Mouse (Mus musculus): ENCODE measurements around the gene C4bp. TPM values are rescaled to one million over a fixed set of nuclear protein-coding genes. Genes with fewer than 3 reads are reported as not detected.
"Not testable (repeated sequence)": the region's sequence is repeated elsewhere in the genome, so short reads cannot be mapped to it uniquely, and the experiment has no call there.

C4bp gene
- polyA plus RNA-seq, 1 experiment = 0.06 TPM

- no peak for TF ChIP-seq POLR2A (IDR thresholded peaks at IDR 0.05; ENCODE audit: borderline replicate concordance, extremely low read depth, low read depth, low read length)
- no peaks in the 10 kb centered on the region for H3K4me1 ChIP-seq (ENCODE audit: control insufficient read depth, insufficient read depth, low read length)
- no peak for DNase-seq
- WGBS = 79% methylated on average over 2 of the region's 2 CpGs
- no peak overlapping the region for H3K4me3 ChIP-seq (replicated peaks; ENCODE audit: extremely low read depth, low read depth, low read length)
Measured at GRCm38 (mm10) chr1:130678551-130678950, 17.1 kb upstream of the C4bp start.

- H3K4me3 ChIP-seq (replicated peaks; ENCODE audit: extremely low read depth, low read depth, low read length); DNase-seq; H3K4me1 ChIP-seq (ENCODE audit: control insufficient read depth, insufficient read depth, low read length): not testable (repeated sequence)
- 80% methylated on average over 5 of the region's 5 CpGs for WGBS
Measured at GRCm38 (mm10) chr1:130663576-130663975, 2.1 kb upstream of the C4bp start.

DNA sequence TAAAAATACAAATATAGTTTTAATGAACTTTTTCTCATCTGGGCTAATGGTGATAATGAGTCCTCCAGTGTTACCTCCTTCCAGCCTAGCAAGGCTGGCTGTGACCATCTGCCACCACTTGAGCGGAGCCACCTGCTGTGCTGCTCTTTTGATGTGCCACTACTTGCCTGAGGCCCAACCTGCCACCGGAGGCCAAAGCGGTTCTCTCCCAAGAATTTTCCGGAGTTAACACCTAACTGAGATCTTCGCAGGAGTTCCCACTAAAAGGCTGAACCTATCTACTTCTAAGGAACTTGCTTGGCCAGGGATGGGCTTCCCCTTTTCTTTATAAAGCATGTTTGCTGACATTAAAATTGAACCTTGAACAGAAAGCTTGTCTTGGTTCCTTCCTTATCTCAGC is 1.8 kb downstream of the C4bp start:
- 44% methylated on average over 5 of the region's 5 CpGs for WGBS
- not testable (repeated sequence) for H3K4me1 ChIP-seq (ENCODE audit: control insufficient read depth, insufficient read depth, low read length); DNase-seq

DNA sequence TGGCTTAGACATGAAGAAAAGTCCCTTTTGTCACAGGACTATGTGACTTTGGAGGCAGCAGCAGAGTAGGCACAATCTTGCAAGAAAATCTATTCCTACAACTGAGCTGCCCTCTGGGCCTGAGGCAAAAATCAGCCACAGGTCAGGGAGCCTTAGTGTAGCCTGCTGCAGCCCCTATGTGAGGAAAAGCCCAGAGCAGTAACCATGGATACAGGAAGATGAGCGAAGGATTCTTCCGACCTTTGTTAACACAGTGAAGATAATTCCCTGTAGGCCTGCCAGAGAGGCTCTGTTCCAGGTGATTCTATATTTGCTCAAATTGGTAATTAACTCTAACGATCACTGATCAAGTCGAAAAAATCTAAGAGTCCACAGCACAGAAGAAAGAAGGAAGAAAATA is 17.3 kb downstream of the C4bp start:
- no peak for DNase-seq
- Histone ChIP-seq H3K4me3 (replicated peaks; ENCODE audit: extremely low read depth, low read depth, low read length) (no peak overlapping the region), H3K4me1 (ENCODE audit: control insufficient read depth, insufficient read depth, low read length) (no peaks in the 10 kb centered on the region)
- TF ChIP-seq POLR2A (IDR thresholded peaks at IDR 0.05; ENCODE audit: borderline replicate concordance, extremely low read depth, low read depth, low read length) (no peak), CTCF (IDR thresholded peaks at IDR 0.05; ENCODE audit: insufficient read depth, low read length) (no peak)
- WGBS = 62% methylated on average over 4 of the region's 4 CpGs

More for the DNA sequence above, 1.8 kb downstream of the C4bp start:
- H3K4me3 ChIP-seq (replicated peaks; ENCODE audit: extremely low read depth, low read depth, low read length) = not testable (repeated sequence)

GRCm38 (mm10) chr1:130640967-130641366 is 20.5 kb downstream of the C4bp start:
- H3K4me1 ChIP-seq (ENCODE audit: control insufficient read depth, insufficient read depth, low read length) = no peaks in the 10 kb centered on the region
- DNase-seq = no peak
- no peak for TF ChIP-seq CTCF (IDR thresholded peaks at IDR 0.05; ENCODE audit: insufficient read depth, low read length)
- TF ChIP-seq POLR2A (IDR thresholded peaks at IDR 0.05; ENCODE audit: borderline replicate concordance, extremely low read depth, low read depth, low read length) = no peak
- no peak overlapping the region for H3K4me3 ChIP-seq (replicated peaks; ENCODE audit: extremely low read depth, low read depth, low read length)

DNA sequence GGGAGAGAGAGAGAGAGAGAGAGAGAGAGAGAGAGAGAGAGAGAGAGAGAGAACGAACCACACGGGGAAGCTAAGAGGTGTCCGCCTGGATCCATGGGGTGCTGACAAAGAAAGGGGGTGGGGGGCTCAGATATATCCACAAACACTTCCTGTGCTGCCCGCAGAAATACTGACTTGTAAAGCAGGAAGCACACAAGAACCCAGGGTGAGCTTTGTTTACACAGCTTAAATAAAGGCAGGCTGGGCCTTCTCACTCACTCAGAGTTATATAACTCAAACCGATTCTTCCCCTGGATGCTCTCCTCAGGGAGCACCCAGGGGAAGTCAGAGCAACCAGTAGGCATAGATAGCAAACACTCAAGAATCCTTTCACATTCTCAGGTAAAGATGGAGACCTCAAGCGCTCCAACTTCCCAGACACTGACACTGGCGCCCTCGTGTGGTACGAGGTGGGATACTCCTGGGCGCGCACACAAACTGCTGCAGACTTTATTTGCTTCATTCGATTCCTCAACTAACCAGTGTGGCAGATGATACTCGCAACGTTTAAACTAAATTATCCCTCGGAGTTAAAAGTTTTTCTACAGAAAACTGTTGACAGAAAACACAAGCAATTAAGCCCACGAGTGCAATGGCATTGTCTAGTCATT is 27.5 kb downstream of the C4bp start:
- DNase-seq = peak; percentile 74
- Histone ChIP-seq H3K4me1 (ENCODE audit: control insufficient read depth, insufficient read depth, low read length) (no peaks in the 10 kb centered on the region), H3K4me3 (replicated peaks; ENCODE audit: extremely low read depth, low read depth, low read length) (no peak overlapping the region)
- TF ChIP-seq CTCF (IDR thresholded peaks at IDR 0.05; ENCODE audit: insufficient read depth, low read length) (peak; percentile 82), POLR2A (IDR thresholded peaks at IDR 0.05; ENCODE audit: borderline replicate concordance, extremely low read depth, low read depth, low read length) (no peak)
- 8% methylated on average over 16 of the region's 16 CpGs for WGBS

DNA sequence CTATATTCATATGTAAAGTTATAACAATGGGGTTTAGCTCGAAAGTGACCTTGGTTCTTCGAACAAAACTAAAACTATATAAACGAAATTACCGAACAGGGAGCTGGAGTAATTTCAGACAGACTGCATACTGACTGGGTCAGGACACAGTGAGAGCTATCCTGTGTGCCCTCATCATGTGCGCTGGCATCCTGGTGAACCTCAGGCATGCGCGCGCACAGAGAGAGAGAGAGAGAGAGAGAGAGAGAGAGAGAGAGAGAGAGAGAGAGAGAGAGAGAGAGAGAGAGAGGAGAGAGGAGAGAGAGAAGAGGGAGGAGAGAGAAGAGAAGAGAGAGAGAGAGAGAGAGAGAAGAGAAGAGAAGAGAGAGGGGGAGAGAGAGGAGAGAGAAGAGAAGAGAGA is 28.1 kb downstream of the C4bp start:
- Histone ChIP-seq H3K4me1 (ENCODE audit: control insufficient read depth, insufficient read depth, low read length) (no peaks in the 10 kb centered on the region), H3K4me3 (replicated peaks; ENCODE audit: extremely low read depth, low read depth, low read length) (no peak overlapping the region)
- no peak for DNase-seq
- 64% methylated on average over 8 of the region's 8 CpGs for WGBS
- TF ChIP-seq POLR2A (IDR thresholded peaks at IDR 0.05; ENCODE audit: borderline replicate concordance, extremely low read depth, low read depth, low read length) (no peak), CTCF (IDR thresholded peaks at IDR 0.05; ENCODE audit: insufficient read depth, low read length) (no peak)

DNA sequence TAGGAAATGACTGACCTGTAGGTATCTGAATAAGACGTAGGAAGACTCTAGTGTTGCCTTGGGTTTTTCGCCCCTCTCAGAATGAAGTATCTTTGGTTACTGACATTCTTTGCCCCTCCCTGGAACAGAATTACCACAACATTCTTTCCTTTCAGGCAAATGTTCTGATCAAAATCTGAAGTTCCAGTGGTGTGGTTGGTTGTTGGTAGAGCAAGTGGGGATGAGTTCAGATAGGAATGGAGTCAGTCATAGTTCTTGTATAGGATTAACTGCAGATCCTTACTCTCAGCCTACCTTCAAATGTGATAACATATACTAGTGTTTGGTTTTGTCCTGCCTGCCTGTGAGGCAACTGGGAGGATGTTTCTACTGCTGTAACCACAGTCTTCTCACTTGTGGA is 31.9 kb downstream of the C4bp start, which contains the start of gene Zp3r:
TSS of gene Zp3r (minus strand) at position 101 of the 400 bp plus-strand sequence.
- no peaks in the 10 kb centered on the region for H3K4me1 ChIP-seq (ENCODE audit: control insufficient read depth, insufficient read depth, low read length)
- TF ChIP-seq POLR2A (IDR thresholded peaks at IDR 0.05; ENCODE audit: borderline replicate concordance, extremely low read depth, low read depth, low read length) = no peak
- TF ChIP-seq CTCF (IDR thresholded peaks at IDR 0.05; ENCODE audit: insufficient read depth, low read length) = no peak
- WGBS = 92% methylated on average over 2 of the region's 2 CpGs
- H3K4me3 ChIP-seq (replicated peaks; ENCODE audit: extremely low read depth, low read depth, low read length) = no peak within 1 kb of the TSS
- DNase-seq = no peak

- no peak for DNase-seq
- no peaks in the 10 kb centered on the region for H3K4me1 ChIP-seq (ENCODE audit: control insufficient read depth, insufficient read depth, low read length)
- WGBS = 89% methylated on average over 2 of the region's 2 CpGs
- no peak overlapping the region for H3K4me3 ChIP-seq (replicated peaks; ENCODE audit: extremely low read depth, low read depth, low read length)
- TF ChIP-seq CTCF (IDR thresholded peaks at IDR 0.05; ENCODE audit: insufficient read depth, low read length) = no peak
Measured at GRCm38 (mm10) chr1:130596291-130596690, 65.1 kb downstream of the C4bp start.

GRCm38 (mm10) chr1:130588659-130589058 is 72.8 kb downstream of the C4bp start:
- DNase-seq = no peak
- Histone ChIP-seq H3K4me3 (replicated peaks; ENCODE audit: extremely low read depth, low read depth, low read length) (no peak overlapping the region), H3K4me1 (ENCODE audit: control insufficient read depth, insufficient read depth, low read length) (no peaks in the 10 kb centered on the region)
- 68% methylated on average over 9 of the region's 9 CpGs for WGBS
- no peak for TF ChIP-seq POLR2A (IDR thresholded peaks at IDR 0.05; ENCODE audit: borderline replicate concordance, extremely low read depth, low read depth, low read length)
- TF ChIP-seq CTCF (IDR thresholded peaks at IDR 0.05; ENCODE audit: insufficient read depth, low read length) = no peak

Other genes starting within 250 kb of the C4bp start
- 0.24 and 0.36 TPM in 2 replicates for gene Cd55b, start 238.6 kb downstream of the C4bp start, polyA plus RNA-seq (2012; rRNA removed)
- gene Cd55, start 198.9 kb downstream of the C4bp start, polyA plus RNA-seq (2012; rRNA removed) = 21.1 and 24.2 TPM in 2 replicates
- gene Zp3r, start 32.0 kb downstream of the C4bp start, polyA plus RNA-seq (2012; rRNA removed) = not detected in 2 replicates
- 0.10 TPM in 1 of 2 replicates, not detected in the other for gene Gm29427, start 54.2 kb upstream of the C4bp start, polyA plus RNA-seq (2012; rRNA removed)
- gene Yod1, start 55.7 kb upstream of the C4bp start, polyA plus RNA-seq (2012; rRNA removed) = 2.2 and 3.1 TPM in 2 replicates
- gene Pfkfb2, start 67.6 kb upstream of the C4bp start, polyA plus RNA-seq (2012; rRNA removed) = 16.7 and 23.7 TPM in 2 replicates
- 25.6 and 35.4 TPM in 2 replicates for gene AA986860, start 70.3 kb upstream of the C4bp start, polyA plus RNA-seq (2012; rRNA removed)
- gene Fcamr, start 139.3 kb upstream of the C4bp start, polyA plus RNA-seq (2012; rRNA removed) = 0.71 and 1.3 TPM in 2 replicates
- 15.2 and 21.6 TPM in 2 replicates for gene Pigr, start 165.1 kb upstream of the C4bp start, polyA plus RNA-seq (2012; rRNA removed)
- gene Fcmr, start 204.0 kb upstream of the C4bp start, polyA plus RNA-seq (2012; rRNA removed) = 21.9 and 25.0 TPM in 2 replicates
- not detected in 2 replicates for gene Il24, start 225.8 kb upstream of the C4bp start, polyA plus RNA-seq (2012; rRNA removed)
- not detected in 2 replicates for gene Il20, start 249.8 kb upstream of the C4bp start, polyA plus RNA-seq (2012; rRNA removed)